Mouse (Mus musculus): ENCODE measurements around the gene Abcg5. TPM values are rescaled to one million over a fixed set of nuclear protein-coding genes. Genes with fewer than 3 reads are reported as not detected.

Abcg5 gene
- total and polyA plus RNA-seq, 3 experiments = not detected

DNA sequence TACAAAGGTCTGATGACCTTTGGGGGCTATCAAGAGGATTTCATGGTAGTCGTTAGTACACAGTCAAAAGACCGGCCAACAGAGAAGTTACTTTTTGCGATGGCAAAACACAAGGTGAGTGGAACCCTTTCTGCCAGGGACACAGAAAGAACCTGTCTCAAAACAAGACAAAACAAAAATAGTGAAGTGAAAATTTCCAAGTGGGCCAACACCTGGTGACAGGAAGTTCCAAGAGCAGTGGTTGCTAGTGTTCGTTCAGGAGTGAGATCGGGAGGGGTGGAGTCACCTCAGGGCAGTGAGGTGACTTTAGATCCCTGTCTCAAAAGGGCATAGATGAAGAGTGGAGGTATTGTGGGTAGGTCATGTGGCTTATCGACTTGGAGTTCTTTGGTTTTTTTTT is 64.9 kb downstream of the Abcg5 start:
- H3K9ac ChIP-seq (ENCODE audit: control insufficient read depth, low read depth, low read length, poor library complexity, severe bottlenecking) = no peak overlapping the region
- H3K36me3 ChIP-seq (ENCODE audit: control insufficient read depth in 1 of 2, insufficient read depth in 2 of 2, low read length in 2 of 2) = no peaks in the 10 kb centered on the region
- no peak for DNase-seq (ENCODE audit: low read depth, low spot score)
- TF ChIP-seq GABPA (IDR thresholded peaks at IDR 0.05; ENCODE audit: low read depth, low read length) (no peak), SMC3 (IDR thresholded peaks at IDR 0.05; ENCODE audit: low read depth, low read length) (no peak), E2F4 (IDR thresholded peaks at IDR 0.05; ENCODE audit: borderline replicate concordance, low read depth, low read length) (no peak), CTCF (IDR thresholded peaks at IDR 0.05 in 2 of 3, conservative IDR thresholded peaks at IDR 0.05 in 1 of 3; ENCODE audit: control insufficient read depth in 1 of 3, insufficient read depth in 1 of 3, low read depth in 2 of 3, low read length in 3 of 3, poor library complexity in 1 of 3, severe bottlenecking in 1 of 3) (no peak), CHD1 (IDR thresholded peaks at IDR 0.05; ENCODE audit: low read depth, low read length) (no peak), ZKSCAN1 (IDR thresholded peaks at IDR 0.05; ENCODE audit: low read depth, low read length) (no peak)
- H3K4me1 ChIP-seq (ENCODE audit: control insufficient read depth in 1 of 2, insufficient read depth in 2 of 2, low read length in 2 of 2) = no peaks in the 10 kb centered on the region
- H3K27me3 ChIP-seq (ENCODE audit: control insufficient read depth in 1 of 2, insufficient read depth in 2 of 2, low read length in 2 of 2) = peaks cover 0 to 1% of the 10 kb centered on the region in 2 experiments; a peak in 2 of 4 replicates
- no peaks in the 10 kb centered on the region for H3K9me3 ChIP-seq (replicated peaks; ENCODE audit: insufficient read depth, low read length)
- H3K79me2 ChIP-seq (ENCODE audit: control insufficient read depth, insufficient read depth, low read length, poor library complexity) = no peaks in the 10 kb centered on the region
- no peak overlapping the region for H3K4me3 ChIP-seq (ENCODE audit: control insufficient read depth in 1 of 2, insufficient read depth in 1 of 2, low read depth in 2 of 2, low read length in 2 of 2)
- H3K27ac ChIP-seq (ENCODE audit: control insufficient read depth, low read depth, low read length) = no peak overlapping the region

GRCm38 (mm10) chr17:84616526-84617074 is 66.2 kb downstream of the Abcg5 start:
- Histone ChIP-seq H3K27me3 (ENCODE audit: control insufficient read depth in 1 of 2, insufficient read depth in 2 of 2, low read length in 2 of 2) (peaks cover 0 to 1% of the 10 kb centered on the region in 2 experiments; a peak in 2 of 4 replicates), H3K36me3 (ENCODE audit: control insufficient read depth in 1 of 2, insufficient read depth in 2 of 2, low read length in 2 of 2) (no peaks in the 10 kb centered on the region), H3K9me3 (replicated peaks; ENCODE audit: insufficient read depth, low read length) (no peaks in the 10 kb centered on the region), H3K79me2 (ENCODE audit: control insufficient read depth, insufficient read depth, low read length, poor library complexity) (no peaks in the 10 kb centered on the region), H3K4me1 (ENCODE audit: control insufficient read depth in 1 of 2, insufficient read depth in 2 of 2, low read length in 2 of 2) (no peaks in the 10 kb centered on the region), H3K27ac (ENCODE audit: control insufficient read depth, low read depth, low read length) (no peak overlapping the region), H3K4me3 (ENCODE audit: control insufficient read depth in 1 of 2, insufficient read depth in 1 of 2, low read depth in 2 of 2, low read length in 2 of 2) (no peak overlapping the region), H3K9ac (ENCODE audit: control insufficient read depth, low read depth, low read length, poor library complexity, severe bottlenecking) (no peak overlapping the region)
- DNase-seq (ENCODE audit: low read depth, low spot score) = no peak
- TF ChIP-seq RCOR1 (IDR thresholded peaks at IDR 0.05; ENCODE audit: low read depth, low read length) = no peak
- TF ChIP-seq USF1 (IDR thresholded peaks at IDR 0.05; ENCODE audit: low read depth, low read length) = no peak
- no peak for TF ChIP-seq RAD21 (IDR thresholded peaks at IDR 0.05; ENCODE audit: low read depth, low read length)
- TF ChIP-seq MXI1 (IDR thresholded peaks at IDR 0.05; ENCODE audit: low read depth, low read length) = no peak
- TF ChIP-seq TCF12 (IDR thresholded peaks at IDR 0.05; ENCODE audit: low read depth, low read length) = no peak
- TF ChIP-seq CTCF (IDR thresholded peaks at IDR 0.05 in 2 of 3, conservative IDR thresholded peaks at IDR 0.05 in 1 of 3; ENCODE audit: control insufficient read depth in 1 of 3, insufficient read depth in 1 of 3, low read depth in 2 of 3, low read length in 3 of 3, poor library complexity in 1 of 3, severe bottlenecking in 1 of 3) = no peak
- no peak for TF ChIP-seq EP300 (IDR thresholded peaks at IDR 0.05; ENCODE audit: low read depth in 1 of 2, low read length in 2 of 2)
- no peak for TF ChIP-seq MAZ (IDR thresholded peaks at IDR 0.05; ENCODE audit: low read depth, low read length)
- TF ChIP-seq BHLHE40 (IDR thresholded peaks at IDR 0.05; ENCODE audit: borderline replicate concordance, low read depth, low read length) = no peak
- no peak for TF ChIP-seq MAFK (IDR thresholded peaks at IDR 0.05; ENCODE audit: borderline replicate concordance, low read depth, low read length)
- TF ChIP-seq TAL1 (IDR thresholded peaks at IDR 0.05; ENCODE audit: low read length) = no peak
- no peak for TF ChIP-seq MYB (IDR thresholded peaks at IDR 0.05; ENCODE audit: low read depth, low read length)
- no peak for TF ChIP-seq USF2 (IDR thresholded peaks at IDR 0.05; ENCODE audit: borderline replicate concordance in 1 of 2, insufficient read depth in 1 of 2, low read depth in 1 of 2, low read length in 2 of 2)
- no peak for TF ChIP-seq ZMIZ1 (IDR thresholded peaks at IDR 0.05; ENCODE audit: low read depth, low read length)

Data from MEL (cell line).